30 mouse cellular contexts compared by ENCODE assay signal in genomic region chr11:103831766-103832165, GRCm38 (mm10). TPM values are rescaled to one million over a fixed set of nuclear protein-coding genes. Genes with fewer than 3 reads are reported as not detected.
"Had no signal": no experiment of that assay in that cellular context is flagged by ENCODE, and none has a peak within 500 bp of the region (broad histone marks: within the 10 kb centered on the region; RNA-seq: fewer than 3 reads in every experiment).

No protein-coding gene starts in this region.

- H3K4me1 ChIP-seq: heart, embryonic 10.5 days; hindbrain, embryonic 13.5 days; hindbrain, embryonic 15.5 days; kidney, embryonic 15.5 days; limb, embryonic 15.5 days; liver, embryonic 12.5 days had no signal

- H3K4me2 ChIP-seq: heart, embryonic 12.5 days; hindbrain, embryonic 13.5 days; hindbrain, embryonic 15.5 days; kidney, embryonic 15.5 days; limb, embryonic 13.5 days; limb, embryonic 15.5 days; liver, embryonic 12.5 days had no signal

- H3K27ac ChIP-seq: heart, embryonic 10.5 days; hindbrain, embryonic 13.5 days; hindbrain, embryonic 15.5 days; hindbrain, postnatal 0 days; kidney, embryonic 15.5 days; kidney, postnatal 0 days; limb, embryonic 13.5 days; limb, embryonic 15.5 days; liver, embryonic 12.5 days had no signal

- DNase-seq: gastrocnemius, postnatal 14 days; gastrocnemius, postnatal 36 days; heart, adult 18-20 months; heart, postnatal 10 days; kidney, adult 11 months; kidney, adult 2 months; kidney, adult 9 months; kidney, postnatal 14 days; kidney, postnatal 36 days; layer of hippocampus, adult 9-11 months; layer of hippocampus, postnatal 36 days; left cerebral cortex, postnatal 4 days had no signal

- H3K4me3 ChIP-seq: heart, embryonic 10.5 days; heart, embryonic 12.5 days; hindbrain, embryonic 13.5 days; hindbrain, embryonic 15.5 days; kidney, embryonic 15.5 days; limb, embryonic 13.5 days; limb, embryonic 15.5 days; liver, embryonic 12.5 days had no signal

- ATAC-seq: hindbrain, postnatal 0 days; intestine, embryonic 16.5 days; liver, embryonic 12.5 days had no signal

- H3K9ac ChIP-seq: heart, embryonic 12.5 days; hindbrain, embryonic 13.5 days; hindbrain, embryonic 15.5 days; kidney, embryonic 15.5 days; limb, embryonic 13.5 days; limb, embryonic 15.5 days; liver, embryonic 12.5 days had no signal

- H3K27me3 ChIP-seq: heart, embryonic 12.5 days; hindbrain, embryonic 13.5 days; hindbrain, embryonic 15.5 days; kidney, embryonic 15.5 days; limb, embryonic 13.5 days; limb, embryonic 15.5 days; liver, embryonic 12.5 days had no signal

- H3K9me3 ChIP-seq: heart, embryonic 10.5 days; heart, embryonic 12.5 days; hindbrain, embryonic 13.5 days; hindbrain, embryonic 15.5 days; kidney, embryonic 15.5 days; limb, embryonic 13.5 days; limb, embryonic 15.5 days; liver, embryonic 12.5 days had no signal

RNA-seq across cellular contexts. Expression of gene Wnt3, which starts 57.8 kb away (rescaled TPM):
- total RNA-seq: gastrocnemius, adult 18-20 months; gastrocnemius, postnatal 36 days; heart, adult 18-20 months; heart, adult 8-10 months; heart, postnatal 10 days; heart, postnatal 25 days; hematopoietic stem cell, adult 5-6 weeks; liver, adult 2 months had no signal
- polyA plus RNA-seq: heart, embryonic 14.5 days; heart, embryonic 16.5 days; kidney, adult 2 months; liver, adult 2 months had no signal
